Mouse (Mus musculus) liver, embryonic 14.5 days (tissue): ENCODE measurements around the gene Vasp. TPM values are rescaled to one million over a fixed set of nuclear protein-coding genes. Genes with fewer than 3 reads are reported as not detected.

Experiments
- ATAC-seq: fragments of 200-750 bp; cut with Nextera tagmentation; 2 replicates; pipeline ENCODE4 v1.8.0; 2017; ENCODE audit warnings: moderate number of reproducible peaks, mild to moderate bottlenecking, moderate library complexity; ENCODE audit not compliant: insufficient read depth
- DNase-seq, 3 experiments: peaks; one replicate each; pipeline ENCODE4 v3.0.0-alpha.2; 2012 to 2013; ENCODE audit warnings: low read depth in 3 of 3, low spot score in 3 of 3
- H3K27ac ChIP-seq: fragments of 300-500 bp; sonication (generic); 2 replicates; pipeline ENCODE4 v1.5.1; 2014; ENCODE audit warnings: moderate library complexity, mild to moderate bottlenecking, control low read depth, inconsistent platforms
- H3K27me3 ChIP-seq: fragments of 300-500 bp; sonication (generic); 2 replicates; pipeline ENCODE4 v1.6.1; 2014; ENCODE audit warnings: mild to moderate bottlenecking, low read length, moderate library complexity; ENCODE audit not compliant: control insufficient read depth, insufficient read depth
- H3K36me3 ChIP-seq: fragments of 300-500 bp; sonication (generic); replicated peaks from 2 replicates; pipeline ENCODE4 v1.6.1; 2014; ENCODE audit warnings: low read depth; ENCODE audit not compliant: control insufficient read depth, insufficient read depth
- H3K4me1 ChIP-seq, 2 experiments: fragments of 200-500 bp in 1 of 2; fragments of 300-500 bp in 1 of 2; sonication (generic) in 1 of 2; replicated peaks; 2 replicates each; pipeline ENCODE4 v1.6.1; 2012 to 2014; ENCODE audit warnings: antibody characterized with exemption in 1 of 2, inconsistent platforms in 1 of 2, low read length in 1 of 2; ENCODE audit not compliant: control insufficient read depth in 2 of 2, insufficient read depth in 2 of 2
- H3K4me2 ChIP-seq: fragments of 300-500 bp; sonication (generic); 2 replicates; pipeline ENCODE4 v1.6.1; 2014; ENCODE audit warnings: low read depth, mild to moderate bottlenecking, control low read depth, moderate library complexity
- H3K4me3 ChIP-seq, 2 experiments: fragments of 200-500 bp in 1 of 2; fragments of 300-500 bp in 1 of 2; sonication (generic) in 1 of 2; 2 replicates each; pipeline ENCODE4 v1.5.1; 2012 to 2014; ENCODE audit warnings: low read depth in 2 of 2, low read length in 2 of 2, mild to moderate bottlenecking in 2 of 2, control low read depth in 1 of 2, inconsistent platforms in 1 of 2, moderate library complexity in 1 of 2; ENCODE audit not compliant: insufficient read depth in 1 of 2
- H3K9ac ChIP-seq: fragments of 300-500 bp; sonication (generic); replicated peaks from 2 replicates; pipeline ENCODE4 v1.6.1; 2014; ENCODE audit warnings: mild to moderate bottlenecking, control low read depth, moderate library complexity
- H3K9me3 ChIP-seq: fragments of 300-500 bp; sonication (generic); 2 replicates; pipeline ENCODE4 v1.6.1; 2016; ENCODE audit warnings: low read length, mixed read lengths; ENCODE audit not compliant: control insufficient read depth
- CTCF ChIP-seq: IDR thresholded peaks from 2 replicates; pipeline ENCODE4 v1.5.1; 2016; ENCODE audit warnings: antibody characterized with exemption, low read depth, control low read depth
- EP300 ChIP-seq: IDR thresholded peaks from 2 replicates; pipeline ENCODE4 v1.6.1; 2016; ENCODE audit warnings: antibody characterized with exemption, low read depth
- WGBS: fragments of 180-500 bp; shearing (Covaris S2); extraction: QIAGEN DNeasy Blood & Tissue Kit; methylation state at CpG from one replicate; pipeline ENCODE4 v1.1.7; 2014; ENCODE audit not compliant: insufficient replicate concordance; 5-methylcytosine and 5-hydroxymethylcytosine counted together
- polyA plus RNA-seq, 2 experiments: library from polyadenylated mRNA; depleted of rRNA in 1 of 2; stranded (reverse) in 1 of 2; unstranded in 1 of 2; fragments of >200 nt; fragmentation: Nextera tagmentation in 1 of 2; extraction: Ambion mirVana in 1 of 2; gene quantifications; 2 replicates each; pipeline versions ENCODE4 v1.2.1 to v1.2.3; 2012 to 2014

Vasp gene
- polyA plus RNA-seq, 2 experiments, result 25.5 to 39.9 TPM

DNA sequence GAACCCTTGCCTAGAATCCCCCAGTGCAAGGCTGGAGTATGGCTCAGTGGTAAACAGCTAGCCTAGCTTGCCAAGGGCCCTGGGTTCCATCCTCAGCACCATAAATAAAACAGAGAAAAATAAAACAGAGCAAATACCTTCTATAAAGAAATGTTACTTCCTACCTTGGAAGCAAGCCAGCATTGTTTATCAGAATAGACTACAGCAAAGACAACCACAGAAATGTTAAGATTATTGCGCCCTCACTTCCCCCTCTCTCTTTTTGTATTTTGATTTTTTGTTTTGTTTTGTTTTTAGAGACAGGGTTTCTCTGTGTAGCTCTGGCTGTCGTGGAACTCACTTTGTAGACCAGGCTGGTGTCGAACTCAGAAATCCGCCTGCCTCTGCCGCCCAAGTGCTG, 26.2 kb upstream of the Vasp start:
- no peaks in the 10 kb centered on the region for H3K36me3 ChIP-seq
- no peak for DNase-seq
- no peaks in the 10 kb centered on the region for H3K9me3 ChIP-seq
- H3K4me2 ChIP-seq, result no peak overlapping the region
- H3K4me3 ChIP-seq, result no peak overlapping the region
- H3K4me1 ChIP-seq, result peaks cover 3 to 7% of the 10 kb centered on the region in 2 experiments; a peak in 2 of 4 replicates
- ATAC-seq, result no peak
- 69% methylated on average over 5 of the region's 5 CpGs for WGBS
- H3K9ac ChIP-seq, result no peak overlapping the region
- TF ChIP-seq CTCF (no peak), EP300 (no peak)
- H3K27ac ChIP-seq, result no peak overlapping the region
- peaks cover 17% of the 10 kb centered on the region for H3K27me3 ChIP-seq

DNA sequence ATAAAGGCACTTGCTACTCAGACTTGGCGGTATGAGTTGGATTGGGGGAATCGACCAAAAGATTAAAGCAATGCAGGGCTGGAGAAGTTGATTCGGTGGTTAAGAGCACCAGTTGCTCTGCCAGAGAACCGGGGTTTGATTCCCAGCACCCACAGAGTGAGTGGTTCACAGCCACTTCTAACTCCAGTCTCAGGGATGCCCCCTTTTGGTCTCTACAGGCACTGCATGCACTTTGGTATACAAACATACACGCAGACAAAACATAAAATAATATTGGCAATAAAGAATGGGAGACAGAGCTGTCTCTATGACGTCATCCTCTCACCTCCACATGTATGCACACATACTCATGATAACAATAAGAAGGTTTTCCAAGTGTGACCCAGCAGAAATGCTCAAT, 25.4 kb upstream of the Vasp start:
- Histone ChIP-seq H3K9ac (no peak overlapping the region), H3K4me1 (peaks cover 3 to 9% of the 10 kb centered on the region in 2 experiments), H3K27me3 (peaks cover 9% of the 10 kb centered on the region), H3K9me3 (no peaks in the 10 kb centered on the region), H3K36me3 (no peaks in the 10 kb centered on the region), H3K4me3 (no peak overlapping the region), H3K4me2 (no peak overlapping the region), H3K27ac (no peak overlapping the region)
- no peak for DNase-seq
- no peak for ATAC-seq
- 76% methylated on average over 6 of the region's 6 CpGs for whole genome bisulfite sequencing
- TF ChIP-seq CTCF (peak; percentile 31), EP300 (no peak)

DNA sequence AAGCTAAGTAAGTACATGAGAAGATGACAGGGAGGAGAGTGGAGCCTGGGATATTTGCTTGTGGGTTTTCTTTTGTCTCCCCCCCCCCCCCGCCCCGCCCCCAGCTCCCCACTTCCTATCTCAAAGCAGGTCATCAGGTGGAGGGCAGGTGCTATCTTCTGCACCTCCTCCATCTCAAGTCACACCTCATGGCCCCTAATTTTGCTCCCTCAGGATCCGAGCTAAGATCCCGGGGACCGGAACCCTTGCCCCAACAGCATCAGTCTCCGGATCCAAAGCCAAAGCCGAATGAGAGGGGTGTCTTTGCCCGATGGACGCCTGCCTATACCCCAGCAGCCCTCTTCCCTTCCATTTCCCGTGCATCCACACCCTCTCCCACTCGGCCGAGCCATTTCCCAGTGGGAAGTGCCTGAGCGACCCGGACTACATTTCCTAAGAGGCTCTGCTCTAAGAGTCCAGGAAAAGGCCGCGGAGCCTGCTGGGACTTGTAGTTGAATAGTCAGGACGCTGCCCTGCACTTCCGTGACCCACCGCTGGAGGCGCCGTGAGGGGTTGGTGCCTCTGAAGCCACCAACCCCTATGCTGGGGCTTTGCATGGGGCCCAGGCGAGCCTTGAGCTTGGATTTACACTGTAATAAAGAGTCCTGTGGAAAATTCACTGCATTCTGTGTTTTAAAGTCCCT, 24.0 kb upstream of the Vasp start:
- ATAC-seq, result peak; percentile 33

DNA sequence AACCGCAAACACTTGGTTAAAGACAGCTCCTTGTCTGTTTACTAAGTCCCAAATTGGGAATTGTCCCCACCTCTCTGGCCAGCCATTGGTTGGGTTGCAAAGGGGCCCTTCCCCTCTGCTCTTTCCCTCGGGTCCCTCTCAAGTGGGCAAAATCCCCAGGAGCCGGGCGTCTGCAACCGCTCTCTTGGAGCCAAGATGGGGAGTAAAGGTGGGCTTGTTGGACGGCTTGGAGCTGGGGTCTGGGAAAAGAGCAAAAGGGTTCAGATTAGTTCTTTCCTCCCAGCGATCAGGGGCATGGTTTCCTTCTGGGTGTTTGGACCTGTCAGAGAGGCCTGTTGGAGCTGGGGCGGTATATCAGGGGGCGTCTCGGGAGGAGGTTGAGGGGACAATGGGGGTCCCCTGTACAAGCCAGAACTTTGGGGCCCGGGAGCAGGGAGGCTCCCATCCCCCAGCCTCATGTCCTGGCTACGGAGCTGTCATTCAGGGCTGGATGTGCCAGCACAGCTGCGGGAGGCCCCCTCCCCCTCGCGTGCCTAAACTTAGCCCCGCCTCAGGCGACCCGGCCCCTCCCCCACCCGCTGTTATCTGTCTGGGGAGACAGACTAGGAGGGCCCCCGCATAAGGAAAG, 19.5 kb upstream of the Vasp start:
- Histone ChIP-seq H3K9me3 (no peaks in the 10 kb centered on the region), H3K36me3 (no peaks in the 10 kb centered on the region), H3K27me3 (no peaks in the 10 kb centered on the region), H3K4me1 (peaks cover 16% of the 10 kb centered on the region in 2 experiments), H3K27ac (peak overlapping the region; percentile 49), H3K9ac (peak overlapping the region; percentile 53), H3K4me3 (peak overlapping the region; percentile 53 to 54), H3K4me2 (peak overlapping the region; percentile 90)
- ATAC-seq (peak; percentile 79), DNase-seq (no peak)
- WGBS, result under 1% methylated on average over 20 of the region's 20 CpGs
- TF ChIP-seq CTCF (no peak), EP300 (no peak)

More for the DNA sequence above, 24.0 kb upstream of the Vasp start:
- Histone ChIP-seq H3K27me3 (no peaks in the 10 kb centered on the region), H3K4me2 (peak overlapping the region; percentile 59), H3K27ac (no peak overlapping the region), H3K9me3 (no peaks in the 10 kb centered on the region), H3K4me3 (peak overlapping the region; percentile 44 to 68), H3K4me1 (peaks cover 14 to 16% of the 10 kb centered on the region in 2 experiments), H3K36me3 (no peaks in the 10 kb centered on the region), H3K9ac (peak overlapping the region; percentile 10; the same call in 1 of the 2 replicates)
- peak in 2 of 3 experiments; percentile 64 to 75 for DNase-seq
- WGBS, result 12% methylated on average over 22 of the region's 22 CpGs
- peak; percentile 94 for TF ChIP-seq CTCF
- TF ChIP-seq EP300, result no peak

DNA sequence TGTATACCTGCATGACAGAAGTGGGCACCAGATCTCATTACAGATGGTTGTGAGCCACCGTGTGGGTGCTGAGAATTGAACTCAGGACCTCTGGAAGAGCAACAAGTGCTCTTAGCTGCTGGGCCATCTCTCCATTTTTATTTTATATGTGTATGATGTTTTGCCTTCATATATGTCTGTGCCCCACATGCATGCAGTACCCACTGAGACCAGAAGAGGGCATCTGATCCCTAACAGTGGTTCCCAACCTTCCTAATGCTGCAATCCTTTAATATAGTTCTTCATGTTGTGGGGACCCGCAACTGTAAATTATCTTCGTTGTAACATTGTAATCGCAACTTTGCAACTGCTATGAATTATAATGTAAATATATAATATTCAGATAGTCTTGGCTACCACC, 13.1 kb upstream of the Vasp start:
- Histone ChIP-seq H3K27me3 (peaks cover 34% of the 10 kb centered on the region), H3K9me3 (no peaks in the 10 kb centered on the region)

More for the DNA sequence above, 13.1 kb upstream of the Vasp start:
- H3K4me3 ChIP-seq, result no peak overlapping the region
- DNase-seq, result no peak
- H3K36me3 ChIP-seq, result no peaks in the 10 kb centered on the region
- ATAC-seq, result no peak
- no peak overlapping the region for H3K27ac ChIP-seq
- H3K4me2 ChIP-seq, result no peak overlapping the region
- peak; percentile 87 for TF ChIP-seq CTCF
- no peak for TF ChIP-seq EP300
- WGBS, result 7% methylated on average over 4 of the region's 4 CpGs
- peaks cover 5 to 9% of the 10 kb centered on the region in 2 experiments for H3K4me1 ChIP-seq
- H3K9ac ChIP-seq, result no peak overlapping the region
